ENCODE assay signal across 8 mouse cellular contexts in genomic region chr9:21748033-21748432, GRCm38 (mm10). TPM values are rescaled to one million over a fixed set of nuclear protein-coding genes. Genes with fewer than 3 reads are reported as not detected.
DNase-seq lines count a peak whose midpoint lies in the region; ATAC-seq lines count a peak whose summit lies in the region.

No protein-coding gene starts in this region.

- DNase-seq in frontal cortex, postnatal 25 days (ENCODE audit: low spot score in 2 of 2): no peak
- DNase-seq in adrenal gland, adult 2 months: peak; percentile 82
- peak; percentile 98 for DNase-seq in heart, adult 11 months
- DNase-seq in kidney, adult 18-20 months: peak; percentile 54
- DNase-seq in lung, postnatal 36 days: peak; percentile 83
- no peak for DNase-seq in urinary bladder, postnatal 25 days (ENCODE audit: low spot score)

- ATAC-seq in frontal cortex, adult (ENCODE audit: low TSS enrichment): 0 out of 2 replicates have a peak, but pooled peaks have one; percentile 14
- ATAC-seq in activated CD4-positive, CD25-positive, alpha-beta regulatory T cell, adult 4 months: no peak

RNA-seq across cellular contexts. Expression of gene Spc24, which starts 12.1 kb away (rescaled TPM):
- 1 to 10 TPM; 1.9 to 3.7 TPM for total RNA-seq in adrenal gland, adult 2 months (2021)
- 1.4 and 1.5 TPM in 2 replicates for polyA plus RNA-seq in adrenal gland, adult 2 months (2012; rRNA removed)
- polyA plus RNA-seq in activated CD4-positive, CD25-positive, alpha-beta regulatory T cell, adult 4 months (2017; shearing (Covaris generic)): 10 to 100 TPM; 18.7 to 25.8 TPM

RNA-seq across cellular contexts. Expression of gene Ldlr, which starts 24.8 kb away (rescaled TPM):
- total RNA-seq in adrenal gland, adult 2 months (2021): 100 to 1,000 TPM in 1 of 2 experiments, 10 to 100 TPM in 1; 61.6 to 210 TPM
- polyA plus RNA-seq in adrenal gland, adult 2 months (2012; rRNA removed): 79.5 and 143 TPM in 2 replicates
- 10 to 100 TPM; 12.6 to 20.6 TPM for polyA plus RNA-seq in activated CD4-positive, CD25-positive, alpha-beta regulatory T cell, adult 4 months (2017; shearing (Covaris generic))

RNA-seq across cellular contexts. Expression of gene Kank2, which starts 50.5 kb away (rescaled TPM):
- 10 to 100 TPM; 28.4 to 56.2 TPM for total RNA-seq in adrenal gland, adult 2 months (2021)
- polyA plus RNA-seq in adrenal gland, adult 2 months (2012; rRNA removed): 67.8 and 76.1 TPM in 2 replicates
- not detected for polyA plus RNA-seq in activated CD4-positive, CD25-positive, alpha-beta regulatory T cell, adult 4 months (2017; shearing (Covaris generic))

Comparison
In these comparisons a context has a peak if more than half of its experiments do, and no peak if none do; other contexts are left out.
1. DNase-seq: peak in adrenal gland, adult 2 months (single experiment), heart, adult 11 months (single experiment), kidney, adult 18-20 months (single experiment) and lung, postnatal 36 days (single experiment); none in frontal cortex, postnatal 25 days (0 of 2) and urinary bladder, postnatal 25 days (single experiment).
2. RNA of gene Kank2, which starts 50.5 kb away (polyA plus RNA-seq): 67.8 to 76.1 TPM in adrenal gland, adult 2 months; not detected in activated CD4-positive, CD25-positive, alpha-beta regulatory T cell, adult 4 months; every median in the first group is over 10 times any median in the second.